Mouse (Mus musculus) bone marrow, adult 2 months (tissue): ENCODE results near the gene Gm12888.
"Not testable (repeated sequence)": the region's sequence is repeated elsewhere in the genome, so short reads cannot be mapped to it uniquely, and the experiment has no call there.

Source experiments
- CTCF ChIP-seq: fragments of 200-500 bp; IDR thresholded peaks from 2 replicates; pipeline ENCODE4 v1.5.1; 2011; ENCODE audit warnings: low read length, control low read depth; ENCODE audit not compliant: control insufficient read depth, insufficient read depth
- POLR2A ChIP-seq: fragments of 200-500 bp; IDR thresholded peaks from 2 replicates; pipeline ENCODE4 v1.6.1; 2011; ENCODE audit warnings: low read depth, mild to moderate bottlenecking, control low read depth, low read length, borderline replicate concordance; ENCODE audit not compliant: control insufficient read depth

DNA sequence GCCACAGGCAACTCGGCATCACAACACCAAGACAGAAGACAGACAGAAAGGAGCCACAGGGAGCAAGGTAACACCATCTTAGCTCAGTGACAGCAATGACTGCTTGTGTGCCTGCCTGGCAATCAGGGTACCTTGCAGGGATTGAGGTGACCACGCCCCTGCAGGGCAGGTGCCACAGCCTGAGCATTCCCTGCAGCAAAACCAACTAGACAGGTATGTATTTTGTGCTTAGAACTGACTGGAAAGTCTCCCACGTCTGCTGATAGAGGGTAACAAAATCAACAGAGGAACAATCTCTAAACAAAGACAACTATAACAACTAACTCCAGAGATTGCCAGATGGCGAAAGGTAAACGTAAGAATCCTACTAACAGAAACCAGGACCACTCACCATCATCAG, at the start of gene Gm12888:
- not testable (repeated sequence) for TF ChIP-seq CTCF, POLR2A
